Mouse (Mus musculus) cerebellum, adult 11 months (tissue): ENCODE measurements around the gene Cchcr1.
A peak's percentile ranks its signal among the peaks of the same experiment; 100 is the strongest.
"Not testable (repeated sequence)": the region's sequence is repeated elsewhere in the genome, so short reads cannot be mapped to it uniquely, and the experiment has no call there.

ENCODE experiments used
- DNase-seq: peaks from one replicate; pipeline ENCODE4 v3.0.0; 2022

The Cchcr1 gene

GRCm38 (mm10) chr17:35516652-35517500, at the start of gene Cchcr1, which contains the start of gene Tcf19:
Gene Cchcr1, plus strand, starts transcription at chr17:35517100.
Gene Tcf19, minus strand, starts transcription at chr17:35516824.
- DNase-seq = peak; percentile 90

- not testable (repeated sequence) for DNase-seq
Measured at GRCm38 (mm10) chr17:35468936-35469335, 48.0 kb upstream of the Cchcr1 start.

GRCm38 (mm10) chr17:35469842-35470751, 46.8 kb upstream of the Cchcr1 start, which contains the start of gene H2-Q10:
Gene H2-Q10, plus strand, starts transcription at chr17:35470089.
- DNase-seq = no peak

- peak; percentile 31 for DNase-seq
Measured at GRCm38 (mm10) chr17:35484066-35484465, 32.8 kb upstream of the Cchcr1 start.

- no peak for DNase-seq
Measured at GRCm38 (mm10) chr17:35485702-35486101, 31.2 kb upstream of the Cchcr1 start.

GRCm38 (mm10) chr17:35486726-35487125, 30.2 kb upstream of the Cchcr1 start:
- no peak for DNase-seq

- no peak for DNase-seq
Measured at GRCm38 (mm10) chr17:35488041-35488440, 28.9 kb upstream of the Cchcr1 start.

- DNase-seq = no peak
Measured at GRCm38 (mm10) chr17:35490320-35490719, 26.6 kb upstream of the Cchcr1 start.

DNA sequence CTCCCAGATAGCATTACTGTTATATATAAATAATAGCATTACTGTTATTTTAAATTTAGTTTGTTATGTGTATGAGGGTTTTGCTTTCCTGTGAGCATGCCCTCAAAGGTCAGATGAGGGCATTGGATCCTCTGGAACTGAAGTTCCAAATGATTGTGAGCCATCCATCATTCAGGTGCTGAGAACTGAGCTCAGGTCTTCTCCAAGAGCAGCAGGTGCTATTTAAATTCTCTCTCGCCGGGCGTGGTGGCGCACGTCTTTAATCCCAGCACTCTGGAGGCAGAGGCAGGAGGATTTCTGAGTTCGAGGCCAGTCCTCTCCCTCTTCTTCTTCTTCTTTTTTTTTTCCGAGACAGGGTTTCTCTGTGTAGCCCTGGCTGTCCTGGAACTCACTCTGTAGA, 19.8 kb upstream of the Cchcr1 start:
- no peak for DNase-seq

GRCm38 (mm10) chr17:35502226-35502625, 14.7 kb upstream of the Cchcr1 start:
- no peak for DNase-seq

DNA sequence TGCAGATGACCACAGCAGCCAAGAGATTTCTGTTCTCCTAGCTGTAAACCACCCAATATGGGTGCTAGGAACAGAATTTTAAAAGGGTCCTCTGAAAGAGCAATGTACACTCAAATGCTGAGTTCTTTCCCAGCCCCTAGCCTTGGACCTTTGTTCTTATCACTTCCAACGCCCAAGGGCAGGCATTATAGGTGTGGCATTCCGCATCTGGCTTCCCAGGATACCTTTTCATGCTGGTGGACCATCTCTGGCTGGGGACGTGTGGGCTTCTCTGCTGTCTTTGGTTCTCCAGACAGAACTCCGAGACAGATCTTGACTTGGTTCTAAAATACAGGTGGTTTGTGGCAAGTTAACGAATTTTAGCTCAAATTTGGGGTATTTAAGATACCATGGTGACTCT, 14.1 kb upstream of the Cchcr1 start:
- no peak for DNase-seq

- no peak for DNase-seq
Measured at GRCm38 (mm10) chr17:35503849-35504248, 13.1 kb upstream of the Cchcr1 start.

- DNase-seq = no peak
Measured at GRCm38 (mm10) chr17:35504628-35505481, 12.0 kb upstream of the Cchcr1 start.

GRCm38 (mm10) chr17:35505776-35506175, 11.1 kb upstream of the Cchcr1 start, which contains the start of gene Pou5f1:
Gene Pou5f1, plus strand, starts transcription at chr17:35506018.
- no peak for DNase-seq

GRCm38 (mm10) chr17:35506881-35507280, 10.0 kb upstream of the Cchcr1 start:
- DNase-seq = no peak

DNA sequence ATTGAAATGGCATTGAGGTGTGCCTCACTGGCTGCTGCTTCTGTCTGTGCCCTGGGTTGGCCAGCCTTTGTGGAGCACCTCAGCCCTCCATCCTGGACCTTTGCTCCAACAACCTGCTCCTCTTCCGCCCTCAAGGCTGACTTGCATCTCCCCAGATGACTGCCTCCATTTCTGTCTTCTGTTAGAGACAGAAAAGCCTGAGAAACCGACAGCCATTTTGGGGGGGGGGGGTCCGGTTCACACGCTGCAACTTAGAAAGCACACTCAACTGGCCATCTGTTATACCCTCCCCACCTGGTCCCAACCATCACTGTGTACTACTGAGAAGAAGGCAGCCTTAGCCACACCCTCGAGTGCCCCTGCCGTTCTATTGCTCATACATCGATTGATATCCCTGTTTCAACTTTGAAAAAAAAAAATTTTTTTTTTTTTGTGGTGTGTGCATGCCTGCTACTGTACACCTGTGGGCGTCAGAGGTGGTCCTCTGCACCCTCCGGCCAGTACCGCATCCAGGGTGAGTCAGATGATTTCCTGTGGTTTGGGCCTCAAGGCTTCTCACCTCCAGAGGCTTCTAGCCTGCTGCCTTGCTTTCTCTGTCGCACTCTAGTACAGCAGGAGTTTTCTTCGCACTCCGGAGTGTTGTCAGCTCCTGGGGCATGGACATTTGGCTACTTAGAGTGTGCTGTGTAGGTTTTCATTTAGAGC, 9.2 kb upstream of the Cchcr1 start:
- no peak for DNase-seq

GRCm38 (mm10) chr17:35508279-35508678, 8.6 kb upstream of the Cchcr1 start:
- not testable (repeated sequence) for DNase-seq

DNA sequence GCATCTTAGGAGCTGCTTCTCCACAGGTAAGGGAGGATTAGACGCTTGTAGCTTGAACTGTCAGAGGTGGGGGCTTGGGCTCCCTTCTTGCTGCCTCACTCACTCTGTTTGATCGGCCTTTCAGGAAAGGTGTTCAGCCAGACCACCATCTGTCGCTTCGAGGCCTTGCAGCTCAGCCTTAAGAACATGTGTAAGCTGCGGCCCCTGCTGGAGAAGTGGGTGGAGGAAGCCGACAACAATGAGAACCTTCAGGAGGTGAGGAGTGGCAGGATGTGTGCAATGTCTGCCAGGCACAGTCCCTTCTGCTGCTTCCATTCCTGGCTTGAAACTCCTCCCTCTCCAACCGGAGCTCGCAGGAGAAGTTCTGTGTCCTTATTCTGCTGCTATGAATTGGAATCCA, 7.6 kb upstream of the Cchcr1 start:
- no peak for DNase-seq

GRCm38 (mm10) chr17:35512916-35513626, 3.8 kb upstream of the Cchcr1 start:
- no peak for DNase-seq

- peak; percentile 34 for DNase-seq
Measured at GRCm38 (mm10) chr17:35513886-35514285, 3.0 kb upstream of the Cchcr1 start.

- no peak for DNase-seq
Measured at GRCm38 (mm10) chr17:35514756-35515155, 2.1 kb upstream of the Cchcr1 start.
